Mouse (Mus musculus) liver, embryonic 13.5 days (tissue): ENCODE results near the gene Olfr750. TPM values are rescaled to one million over a fixed set of nuclear protein-coding genes. Genes with fewer than 3 reads are reported as not detected.

Source experiments
- ATAC-seq: fragments of 200-750 bp; cut with Nextera tagmentation; 2 replicates; pipeline ENCODE4 v1.8.0; 2017; ENCODE audit warnings: low read depth, mild to moderate bottlenecking, moderate number of reproducible peaks, moderate library complexity
- DNase-seq: peaks from one replicate; pipeline ENCODE4 v3.0.0; 2022
- H3K27ac ChIP-seq: fragments of 300-500 bp; sonication (generic); 2 replicates; pipeline ENCODE4 v1.5.1; 2015; ENCODE audit warnings: moderate library complexity, mild to moderate bottlenecking, inconsistent platforms
- H3K27me3 ChIP-seq: fragments of 300-500 bp; sonication (generic); 2 replicates; pipeline ENCODE4 v1.6.1; 2015; ENCODE audit warnings: mild to moderate bottlenecking, inconsistent platforms
- H3K36me3 ChIP-seq: fragments of 300-500 bp; sonication (generic); 2 replicates; pipeline ENCODE4 v1.6.1; 2015; ENCODE audit warnings: mild to moderate bottlenecking, inconsistent platforms
- H3K4me1 ChIP-seq: fragments of 300-500 bp; sonication (generic); replicated peaks from 2 replicates; pipeline ENCODE4 v1.6.1; 2015; ENCODE audit warnings: inconsistent platforms
- H3K4me2 ChIP-seq: fragments of 300-500 bp; sonication (generic); 2 replicates; pipeline ENCODE4 v1.6.1; 2015; ENCODE audit warnings: inconsistent platforms, mild to moderate bottlenecking, moderate library complexity
- H3K4me3 ChIP-seq: fragments of 300-500 bp; sonication (generic); replicated peaks from 2 replicates; pipeline ENCODE4 v1.5.1; 2015; ENCODE audit warnings: mild to moderate bottlenecking, inconsistent platforms
- H3K9ac ChIP-seq: fragments of 300-500 bp; sonication (generic); 2 replicates; pipeline ENCODE4 v1.6.1; 2015; ENCODE audit warnings: mild to moderate bottlenecking, inconsistent platforms
- H3K9me3 ChIP-seq: fragments of 300-500 bp; sonication (generic); replicated peaks from 2 replicates; pipeline ENCODE4 v1.6.1; 2016; ENCODE audit warnings: inconsistent platforms
- WGBS: fragments of 180-500 bp; shearing (Covaris S2); methylation state at CpG from one replicate; pipeline ENCODE4 v1.1.7; 2015; ENCODE audit not compliant: insufficient replicate concordance; 5-methylcytosine and 5-hydroxymethylcytosine counted together
- polyA plus RNA-seq: library from polyadenylated mRNA; unstranded; fragments of >200 nt; fragmentation: Nextera tagmentation; extraction: Ambion mirVana; gene quantifications from 2 replicates; pipeline ENCODE4 v1.2.1, GENCODE M21; 2015

The Olfr750 gene
- polyA plus RNA-seq, 1 experiment from 2014 or later = not detected

- no peak for DNase-seq
- ATAC-seq = no peak
- Histone ChIP-seq H3K27me3 (peaks cover 12% of the 10 kb centered on the region), H3K36me3 (no peaks in the 10 kb centered on the region), H3K9ac (peak overlapping the region; percentile 71), H3K4me1 (peaks cover 81% of the 10 kb centered on the region), H3K4me2 (peak overlapping the region; percentile 86), H3K9me3 (no peaks in the 10 kb centered on the region), H3K27ac (no peak overlapping the region), H3K4me3 (peak overlapping the region; percentile 75)
- 13% methylated on average over 9 of the region's 9 CpGs for WGBS
Measured at GRCm38 (mm10) chr14:51087762-51088161, 13.5 kb upstream of the Olfr750 start.

- Histone ChIP-seq H3K27me3 (peaks cover 28% of the 10 kb centered on the region), H3K4me1 (peaks cover 71% of the 10 kb centered on the region), H3K27ac (no peak overlapping the region), H3K9ac (no peak overlapping the region), H3K36me3 (no peaks in the 10 kb centered on the region), H3K9me3 (no peaks in the 10 kb centered on the region), H3K4me3 (no peak overlapping the region), H3K4me2 (no peak overlapping the region)
- WGBS = 59% methylated on average over 4 of the region's 4 CpGs
- ATAC-seq = no peak
- no peak for DNase-seq
Measured at GRCm38 (mm10) chr14:51085911-51086310, 11.7 kb upstream of the Olfr750 start.

- Histone ChIP-seq H3K9me3 (no peaks in the 10 kb centered on the region), H3K4me1 (peaks cover 65% of the 10 kb centered on the region), H3K36me3 (no peaks in the 10 kb centered on the region), H3K9ac (no peak overlapping the region), H3K27me3 (peaks cover 34% of the 10 kb centered on the region), H3K27ac (no peak overlapping the region), H3K4me2 (peak overlapping the region; percentile 75), H3K4me3 (no peak overlapping the region)
- 72% methylated on average over 2 of the region's 2 CpGs for WGBS
- DNase-seq (no peak), ATAC-seq (no peak)
Measured at GRCm38 (mm10) chr14:51085086-51085485, 10.9 kb upstream of the Olfr750 start.

- Histone ChIP-seq H3K4me1 (peaks cover 62% of the 10 kb centered on the region), H3K9me3 (no peaks in the 10 kb centered on the region), H3K4me2 (peak overlapping the region; percentile 75), H3K36me3 (no peaks in the 10 kb centered on the region), H3K4me3 (peak overlapping the region; percentile 62), H3K27me3 (peaks cover 46% of the 10 kb centered on the region), H3K9ac (peak overlapping the region; percentile 27; the same call in 1 of the 2 replicates), H3K27ac (no peak overlapping the region)
- 8% methylated on average over 7 of the region's 7 CpGs for WGBS
- ATAC-seq (no peak), DNase-seq (no peak)
Measured at GRCm38 (mm10) chr14:51083805-51084204, 9.6 kb upstream of the Olfr750 start.

- Histone ChIP-seq H3K4me2 (peak overlapping the region; percentile 75), H3K9ac (peak overlapping the region; percentile 59), H3K36me3 (no peaks in the 10 kb centered on the region), H3K4me3 (peak overlapping the region; percentile 62), H3K9me3 (no peaks in the 10 kb centered on the region), H3K27me3 (peaks cover 46% of the 10 kb centered on the region), H3K27ac (no peak overlapping the region), H3K4me1 (peaks cover 55% of the 10 kb centered on the region)
- DNase-seq = peak; percentile 63
- ATAC-seq = peak; percentile 74
- WGBS = 1% methylated on average over 40 of the region's 40 CpGs
Measured at GRCm38 (mm10) chr14:51082599-51083581, 8.7 kb upstream of the Olfr750 start.

GRCm38 (mm10) chr14:51081035-51081434, 6.8 kb upstream of the Olfr750 start:
- ATAC-seq = no peak
- no peaks in the 10 kb centered on the region for H3K9me3 ChIP-seq
- H3K4me1 ChIP-seq = peaks cover 40% of the 10 kb centered on the region
- 58% methylated on average over 2 of the region's 2 CpGs for WGBS
- no peak overlapping the region for H3K4me3 ChIP-seq
- no peak overlapping the region for H3K9ac ChIP-seq
- H3K4me2 ChIP-seq = no peak overlapping the region
- peaks cover 46% of the 10 kb centered on the region for H3K27me3 ChIP-seq
- H3K36me3 ChIP-seq = no peaks in the 10 kb centered on the region
- H3K27ac ChIP-seq = no peak overlapping the region
- DNase-seq = no peak

- no peaks in the 10 kb centered on the region for H3K9me3 ChIP-seq
- H3K9ac ChIP-seq = no peak overlapping the region
- H3K4me3 ChIP-seq = no peak overlapping the region
- H3K4me2 ChIP-seq = no peak overlapping the region
- peaks cover 21% of the 10 kb centered on the region for H3K4me1 ChIP-seq
- ATAC-seq (no peak), DNase-seq (no peak)
- H3K27ac ChIP-seq = no peak overlapping the region
- H3K36me3 ChIP-seq = no peaks in the 10 kb centered on the region
- 55% methylated on average over 1 of the region's 1 CpGs for WGBS
- peaks cover 53% of the 10 kb centered on the region for H3K27me3 ChIP-seq
Measured at GRCm38 (mm10) chr14:51079180-51079579, 4.9 kb upstream of the Olfr750 start.

- ATAC-seq (no peak), DNase-seq (peak; percentile 48)
- no peak overlapping the region for H3K4me3 ChIP-seq
- H3K27me3 ChIP-seq = 0 out of 2 replicates have a peak, but pooled peaks cover 15% of the 10 kb centered on the region
- peaks cover 9% of the 10 kb centered on the region for H3K4me1 ChIP-seq
- H3K27ac ChIP-seq = no peak overlapping the region
- H3K9ac ChIP-seq = no peak overlapping the region
- H3K4me2 ChIP-seq = no peak overlapping the region
- WGBS = 65% methylated on average over 2 of the region's 2 CpGs
- H3K9me3 ChIP-seq = no peaks in the 10 kb centered on the region
- no peaks in the 10 kb centered on the region for H3K36me3 ChIP-seq
Measured at GRCm38 (mm10) chr14:51069617-51070016, 4.6 kb downstream of the Olfr750 start.

- Histone ChIP-seq H3K4me2 (no peak overlapping the region), H3K4me1 (peaks cover 11% of the 10 kb centered on the region), H3K4me3 (no peak overlapping the region), H3K9ac (no peak overlapping the region), H3K27ac (no peak overlapping the region), H3K36me3 (no peaks in the 10 kb centered on the region), H3K9me3 (no peaks in the 10 kb centered on the region), H3K27me3 (0 out of 2 replicates have a peak, but pooled peaks cover 14% of the 10 kb centered on the region)
- DNase-seq (no peak), ATAC-seq (no peak)
- WGBS = 79% methylated on average over 5 of the region's 5 CpGs
Measured at GRCm38 (mm10) chr14:51068956-51069355, 5.3 kb downstream of the Olfr750 start.

GRCm38 (mm10) chr14:51060761-51061160, 13.5 kb downstream of the Olfr750 start:
- 72% methylated on average over 5 of the region's 5 CpGs for WGBS
- no peak for ATAC-seq
- H3K4me2 ChIP-seq = no peak overlapping the region
- H3K27ac ChIP-seq = no peak overlapping the region
- H3K36me3 ChIP-seq = no peaks in the 10 kb centered on the region
- H3K4me1 ChIP-seq = peaks cover 22% of the 10 kb centered on the region
- no peaks in the 10 kb centered on the region for H3K9me3 ChIP-seq
- no peak overlapping the region for H3K9ac ChIP-seq
- no peak overlapping the region for H3K4me3 ChIP-seq
- no peak for DNase-seq
- no peaks in the 10 kb centered on the region for H3K27me3 ChIP-seq

- WGBS = 7% methylated on average over 9 of the region's 9 CpGs
- no peak within 1 kb of the TSS; the same call in 1 of the 2 replicates for H3K9ac ChIP-seq
- H3K27me3 ChIP-seq = no peaks in the 10 kb centered on the region
- H3K4me2 ChIP-seq = peak within 1 kb of the TSS; percentile 36
- H3K4me3 ChIP-seq = no peak within 1 kb of the TSS
- H3K4me1 ChIP-seq = peaks cover 24% of the 10 kb centered on the region
- DNase-seq = no peak
- H3K36me3 ChIP-seq = no peaks in the 10 kb centered on the region
- H3K27ac ChIP-seq = no peak within 1 kb of the TSS
- no peaks in the 10 kb centered on the region for H3K9me3 ChIP-seq
- peak; percentile 68 for ATAC-seq
Measured at GRCm38 (mm10) chr14:51057401-51057831, 16.8 kb downstream of the Olfr750 start, which contains the start of gene Rnase12. Rnase12 (minus strand) TSS chr14:51057661.
